Mouse (Mus musculus) intestine, postnatal 0 days (tissue): ENCODE results near the gene Pld1. TPM values are rescaled to one million over a fixed set of nuclear protein-coding genes. Genes with fewer than 3 reads are reported as not detected.
A peak's percentile ranks its signal among the peaks of the same experiment; 100 is the strongest.

ENCODE experiments used
- ATAC-seq: fragments of 200-750 bp; cut with Nextera tagmentation; 2 replicates; pipeline ENCODE4 v1.8.0; 2017; ENCODE audit warnings: mild to moderate bottlenecking, moderate TSS enrichment, moderate library complexity
- H3K27ac ChIP-seq: fragments of 300-500 bp; sonication (generic); 2 replicates; pipeline ENCODE4 v1.5.1; 2014; ENCODE audit warnings: mild to moderate bottlenecking, low read depth, low read length, moderate library complexity
- H3K27me3 ChIP-seq: fragments of 300-500 bp; sonication (generic); replicated peaks from 2 replicates; pipeline ENCODE4 v1.6.1; 2014; ENCODE audit warnings: low read length, mixed read lengths; ENCODE audit not compliant: control insufficient read depth, insufficient read depth
- H3K36me3 ChIP-seq: fragments of 300-500 bp; sonication (generic); 2 replicates; pipeline ENCODE4 v1.6.1; 2014; ENCODE audit warnings: mild to moderate bottlenecking, moderate library complexity; ENCODE audit not compliant: control insufficient read depth, insufficient read depth
- H3K4me1 ChIP-seq: fragments of 300-500 bp; sonication (generic); replicated peaks from 2 replicates; pipeline ENCODE4 v1.6.1; 2014; ENCODE audit warnings: antibody characterized with exemption, low read length, mixed read lengths; ENCODE audit not compliant: control insufficient read depth, insufficient read depth
- H3K4me2 ChIP-seq: fragments of 300-500 bp; sonication (generic); replicated peaks from 2 replicates; pipeline ENCODE4 v1.6.1; 2014; ENCODE audit warnings: low read depth, mild to moderate bottlenecking, moderate library complexity
- H3K4me3 ChIP-seq: fragments of 300-500 bp; sonication (generic); 2 replicates; pipeline ENCODE4 v1.5.1; 2014; ENCODE audit warnings: low read depth, low read length
- H3K9ac ChIP-seq: fragments of 300-500 bp; sonication (generic); 2 replicates; pipeline ENCODE4 v1.6.1; 2014; ENCODE audit warnings: mild to moderate bottlenecking, low read depth, low read length
- H3K9me3 ChIP-seq: fragments of 300-500 bp; sonication (generic); 2 replicates; pipeline ENCODE4 v1.6.1; 2016; ENCODE audit warnings: mixed run types; ENCODE audit not compliant: control insufficient read depth
- CTCF ChIP-seq: sonication (generic); IDR thresholded peaks from 2 replicates; pipeline ENCODE4 v1.5.1; 2016; ENCODE audit warnings: low read depth, mild to moderate bottlenecking, control low read depth, antibody characterized with exemption, moderate library complexity
- WGBS: fragments of 180-500 bp; shearing (Covaris S2); extraction: QIAGEN DNeasy Blood & Tissue Kit; methylation state at CpG from one replicate; pipeline ENCODE4 v1.1.7; 2014; 5-methylcytosine and 5-hydroxymethylcytosine counted together
- polyA plus RNA-seq: library from polyadenylated mRNA; unstranded; fragments of >200 nt; fragmentation: Nextera tagmentation; extraction: Ambion mirVana; gene quantifications from 2 replicates; pipeline ENCODE4 v1.2.1, GENCODE M21; 2015

Gene Pld1
- polyA plus RNA-seq, 1 experiment from 2014 or later: 18.1 TPM

- Histone ChIP-seq H3K4me3 (no peak overlapping the region), H3K9me3 (no peaks in the 10 kb centered on the region), H3K36me3 (peaks cover 51% of the 10 kb centered on the region), H3K27ac (no peak overlapping the region), H3K4me1 (no peaks in the 10 kb centered on the region), H3K27me3 (no peaks in the 10 kb centered on the region), H3K4me2 (no peak overlapping the region), H3K9ac (no peak overlapping the region)
- ATAC-seq: no peak
- no peak for TF ChIP-seq CTCF
- WGBS: 75% methylated on average over 9 of the region's 9 CpGs
Observed at GRCm38 (mm10) chr3:28093684-28094302, 155.3 kb downstream of the Pld1 start.

- Histone ChIP-seq H3K36me3 (peaks cover 41% of the 10 kb centered on the region), H3K27ac (no peak overlapping the region), H3K4me1 (no peaks in the 10 kb centered on the region), H3K9me3 (no peaks in the 10 kb centered on the region), H3K9ac (no peak overlapping the region), H3K27me3 (no peaks in the 10 kb centered on the region), H3K4me3 (no peak overlapping the region), H3K4me2 (no peak overlapping the region)
- TF ChIP-seq CTCF: no peak
- no peak for ATAC-seq
- WGBS: 94% methylated on average over 9 of the region's 9 CpGs
Observed at GRCm38 (mm10) chr3:28095451-28095850, 157.0 kb downstream of the Pld1 start.

GRCm38 (mm10) chr3:28099175-28099574, 160.7 kb downstream of the Pld1 start:
- H3K9ac ChIP-seq: no peak overlapping the region
- H3K4me2 ChIP-seq: no peak overlapping the region
- no peaks in the 10 kb centered on the region for H3K27me3 ChIP-seq
- no peak for ATAC-seq
- WGBS: 88% methylated on average over 9 of the region's 9 CpGs
- peaks cover 44% of the 10 kb centered on the region for H3K36me3 ChIP-seq
- TF ChIP-seq CTCF: no peak
- no peak overlapping the region for H3K27ac ChIP-seq
- no peaks in the 10 kb centered on the region for H3K9me3 ChIP-seq
- H3K4me1 ChIP-seq: no peaks in the 10 kb centered on the region
- no peak overlapping the region for H3K4me3 ChIP-seq

- Histone ChIP-seq H3K4me3 (no peak overlapping the region), H3K36me3 (peaks cover 49% of the 10 kb centered on the region), H3K4me2 (no peak overlapping the region), H3K9me3 (no peaks in the 10 kb centered on the region), H3K27me3 (no peaks in the 10 kb centered on the region), H3K27ac (no peak overlapping the region), H3K4me1 (no peaks in the 10 kb centered on the region), H3K9ac (no peak overlapping the region)
- 78% methylated on average over 1 of the region's 1 CpGs for WGBS
- ATAC-seq: no peak
- TF ChIP-seq CTCF: no peak
Observed at GRCm38 (mm10) chr3:28104992-28105391, 166.5 kb downstream of the Pld1 start.

GRCm38 (mm10) chr3:28107446-28108004, 169.0 kb downstream of the Pld1 start:
- Histone ChIP-seq H3K9me3 (no peaks in the 10 kb centered on the region), H3K4me1 (no peaks in the 10 kb centered on the region), H3K4me2 (no peak overlapping the region), H3K36me3 (peaks cover 53% of the 10 kb centered on the region), H3K4me3 (no peak overlapping the region), H3K27me3 (no peaks in the 10 kb centered on the region), H3K27ac (no peak overlapping the region), H3K9ac (no peak overlapping the region)
- WGBS: 33% methylated on average over 6 of the region's 6 CpGs
- TF ChIP-seq CTCF: peak; percentile 88
- ATAC-seq: 0 out of 2 replicates have a peak, but pooled peaks have one; percentile 22

GRCm38 (mm10) chr3:28111516-28111915, 173.0 kb downstream of the Pld1 start:
- Histone ChIP-seq H3K4me2 (no peak overlapping the region), H3K9me3 (no peaks in the 10 kb centered on the region), H3K27ac (no peak overlapping the region), H3K27me3 (no peaks in the 10 kb centered on the region), H3K4me1 (no peaks in the 10 kb centered on the region), H3K4me3 (no peak overlapping the region), H3K36me3 (peaks cover 46% of the 10 kb centered on the region), H3K9ac (no peak overlapping the region)
- TF ChIP-seq CTCF: no peak
- no peak for ATAC-seq
- 40% methylated on average over 5 of the region's 5 CpGs for WGBS
